Mouse (Mus musculus) heart, embryonic 16.5 days (tissue): ENCODE data around the gene Sos2. TPM values are rescaled to one million over a fixed set of nuclear protein-coding genes. Genes with fewer than 3 reads are reported as not detected.
"Not testable (repeated sequence)": the region's sequence is repeated elsewhere in the genome, so short reads cannot be mapped to it uniquely, and the experiment has no call there.

Experiments used
- ATAC-seq: fragments of 200-750 bp; cut with Nextera tagmentation; replicated peaks from 2 replicates; pipeline ENCODE4 v1.8.0; 2017; ENCODE audit warnings: moderate number of reproducible peaks; ENCODE audit not compliant: insufficient read depth, low FRiP score; ENCODE audit errors: extremely low read depth
- H3K27ac ChIP-seq: fragments of 300-500 bp; sonication (generic); 2 replicates; pipeline ENCODE4 v1.5.1; 2014; ENCODE audit warnings: mild to moderate bottlenecking, low read length, control low read depth, moderate library complexity
- H3K27me3 ChIP-seq: fragments of 300-500 bp; sonication (generic); 2 replicates; pipeline ENCODE4 v1.6.1; 2014; ENCODE audit warnings: low read length, mixed read lengths; ENCODE audit not compliant: control insufficient read depth, insufficient read depth
- H3K36me3 ChIP-seq: fragments of 300-500 bp; sonication (generic); 2 replicates; pipeline ENCODE4 v1.6.1; 2014; ENCODE audit not compliant: control insufficient read depth, insufficient read depth
- H3K4me1 ChIP-seq: fragments of 300-500 bp; sonication (generic); 2 replicates; pipeline ENCODE4 v1.6.1; 2014; ENCODE audit warnings: low read length, mixed read lengths; ENCODE audit not compliant: control insufficient read depth, insufficient read depth
- H3K4me2 ChIP-seq: fragments of 300-500 bp; sonication (generic); 2 replicates; pipeline ENCODE4 v1.6.1; 2014; ENCODE audit warnings: low read depth, mild to moderate bottlenecking, control low read depth, low read length
- H3K4me3 ChIP-seq: fragments of 300-500 bp; sonication (generic); 2 replicates; pipeline ENCODE4 v1.5.1; 2014; ENCODE audit warnings: mild to moderate bottlenecking, control low read depth, low read length
- H3K9ac ChIP-seq: fragments of 300-500 bp; sonication (generic); 2 replicates; pipeline ENCODE4 v1.6.1; 2014; ENCODE audit warnings: low read length, control low read depth
- H3K9me3 ChIP-seq: fragments of 300-500 bp; sonication (generic); replicated peaks from 2 replicates; pipeline ENCODE4 v1.6.1; 2016; ENCODE audit warnings: low read length; ENCODE audit not compliant: control insufficient read depth
- WGBS: fragments of 180-500 bp; shearing (Covaris S2); extraction: QIAGEN DNeasy Blood & Tissue Kit; methylation state at CpG from one replicate; pipeline ENCODE4 v1.1.7; 2014; 5-methylcytosine and 5-hydroxymethylcytosine counted together
- polyA plus RNA-seq: library from polyadenylated mRNA; unstranded; fragments of >200 nt; fragmentation: Nextera tagmentation; extraction: Ambion mirVana; gene quantifications from 2 replicates; pipeline ENCODE4 v1.2.1, GENCODE M21; 2015

Sos2 gene
- polyA plus RNA-seq, 1 experiment from 2014 or later: 7.6 TPM

DNA sequence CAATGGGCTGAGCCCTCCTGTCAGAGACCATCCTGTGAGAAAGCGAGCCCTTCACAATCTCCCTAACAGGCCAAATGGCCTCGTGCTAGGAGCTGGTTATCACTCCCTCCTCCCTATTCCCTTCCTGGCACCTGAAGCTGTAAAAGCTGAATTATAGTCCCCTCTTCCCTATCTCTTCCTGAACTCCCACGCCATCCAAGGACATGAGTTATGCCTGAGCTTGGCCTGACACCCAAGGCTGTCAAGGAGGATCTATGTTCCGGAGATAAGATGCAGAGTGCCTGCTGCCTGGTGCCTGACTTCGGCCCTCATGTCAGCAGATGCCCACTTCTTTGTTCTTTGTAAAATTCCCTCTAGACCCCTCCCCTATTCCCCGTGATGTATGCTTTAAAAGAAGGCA is 120.6 kb downstream of the Sos2 start:
- H3K4me2 ChIP-seq, H3K27me3 ChIP-seq, ATAC-seq, H3K36me3 ChIP-seq, H3K4me3 ChIP-seq, H3K4me1 ChIP-seq, H3K9ac ChIP-seq, H3K27ac ChIP-seq, H3K9me3 ChIP-seq: not testable (repeated sequence)
- 75% methylated on average over 6 of the region's 6 CpGs for WGBS

DNA sequence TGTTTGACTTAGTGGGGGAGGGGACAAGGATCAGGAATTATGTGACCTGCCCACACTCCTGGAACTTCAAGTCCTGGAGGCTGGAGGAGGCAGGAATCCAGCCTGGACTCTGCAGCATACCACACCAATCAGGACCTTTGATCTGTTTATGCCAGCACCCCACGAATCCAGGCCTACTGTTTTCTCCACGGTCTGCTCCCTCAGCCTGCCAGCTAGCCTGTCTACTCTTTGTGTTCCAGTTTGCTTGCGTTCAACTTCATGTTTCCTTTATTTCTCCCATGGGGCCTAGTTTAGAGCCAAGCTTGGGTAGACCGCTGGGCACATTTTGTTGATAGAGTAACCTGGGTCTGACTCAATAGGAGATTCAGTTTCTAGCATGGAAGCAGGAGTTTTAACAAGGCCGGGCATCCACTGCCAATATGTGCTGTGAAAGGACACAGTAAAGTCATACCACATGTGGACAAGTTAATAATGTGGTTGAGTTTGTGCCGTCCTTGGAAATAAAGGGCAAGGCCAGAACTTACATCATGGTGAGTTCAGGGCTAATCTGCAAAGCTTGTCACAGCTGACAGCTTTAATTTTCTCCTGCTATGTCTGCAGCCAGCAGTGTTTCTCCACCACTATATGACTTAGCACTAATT is 125.3 kb downstream of the Sos2 start:
- 0 out of 2 replicates have a peak, but pooled peaks have one; percentile 23 for ATAC-seq
- Histone ChIP-seq H3K27ac (no peak overlapping the region), H3K9me3 (peaks cover 3% of the 10 kb centered on the region; the same call in 1 of the 2 replicates)

DNA sequence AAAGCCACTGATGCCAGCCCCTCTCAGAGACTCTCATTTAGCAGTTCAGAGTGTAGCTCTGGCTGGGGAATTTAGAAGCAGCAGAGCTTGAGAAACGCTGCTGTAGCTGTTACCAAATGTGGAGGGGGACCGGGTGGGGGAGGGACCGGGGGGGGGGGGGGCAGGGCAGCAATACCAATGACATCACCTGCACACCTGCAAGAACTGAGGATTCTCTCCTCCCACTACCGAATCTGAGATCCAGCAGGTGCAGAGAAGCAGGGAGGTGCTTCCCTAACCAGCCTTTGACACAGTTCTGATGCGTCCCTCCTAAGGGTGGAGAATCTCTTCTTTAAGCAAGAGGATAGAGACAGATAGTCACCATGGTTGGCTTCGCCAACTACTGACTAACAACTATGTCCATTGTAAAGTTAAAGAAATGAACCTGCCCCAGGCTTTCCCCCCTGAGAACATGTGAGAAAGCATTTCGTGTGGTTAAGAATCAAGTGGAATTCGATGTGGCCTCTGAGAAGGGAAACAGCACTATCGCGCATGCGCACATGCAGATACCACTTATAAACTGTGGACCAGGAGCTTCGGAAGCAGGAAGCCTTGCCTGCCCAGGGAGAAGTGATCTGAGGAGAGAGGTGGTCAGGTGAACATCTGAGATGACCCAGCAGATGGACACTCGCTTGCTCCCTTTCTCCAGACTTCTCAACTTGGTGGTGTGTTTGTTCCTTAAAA is 136.0 kb downstream of the Sos2 start:
- H3K27me3 ChIP-seq: no peaks in the 10 kb centered on the region
- peaks cover 5% of the 10 kb centered on the region; the same call in 1 of the 2 replicates for H3K4me1 ChIP-seq
- 74% methylated on average over 13 of the region's 13 CpGs for WGBS
- H3K27ac ChIP-seq: no peak overlapping the region
- H3K4me3 ChIP-seq: no peak overlapping the region
- no peak overlapping the region for H3K9ac ChIP-seq
- no peak overlapping the region for H3K4me2 ChIP-seq
- no peaks in the 10 kb centered on the region for H3K36me3 ChIP-seq
- ATAC-seq: no peak; the same call in 1 of the 2 replicates
- H3K9me3 ChIP-seq: no peaks in the 10 kb centered on the region

More for the DNA sequence above, 125.3 kb downstream of the Sos2 start:
- 54% methylated on average over 6 of the region's 6 CpGs for WGBS
- Histone ChIP-seq H3K27me3 (no peaks in the 10 kb centered on the region), H3K36me3 (no peaks in the 10 kb centered on the region), H3K4me1 (no peaks in the 10 kb centered on the region), H3K4me2 (no peak overlapping the region), H3K9ac (no peak overlapping the region), H3K4me3 (no peak overlapping the region)

DNA sequence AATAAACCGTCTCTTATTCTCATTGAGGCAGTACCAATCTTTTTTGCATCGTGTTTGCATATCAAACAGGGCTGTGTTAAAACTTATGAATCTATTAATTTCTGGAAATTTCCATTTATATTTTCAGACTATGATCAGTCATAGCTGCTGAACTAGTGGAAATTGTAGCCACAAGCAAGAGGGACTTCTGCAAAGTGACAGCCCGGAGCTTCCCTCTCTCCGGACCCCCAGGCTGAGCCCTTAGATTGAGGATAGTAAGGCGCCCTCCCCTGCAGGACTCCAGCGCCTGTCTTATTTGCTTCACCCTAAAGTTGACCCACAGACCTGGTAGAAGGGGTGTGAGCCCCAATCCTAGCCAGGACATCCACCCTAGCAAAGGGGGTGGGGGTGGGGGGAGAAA is 136.7 kb downstream of the Sos2 start:
- no peak overlapping the region for H3K4me2 ChIP-seq
- peaks cover 6% of the 10 kb centered on the region; the same call in 1 of the 2 replicates for H3K4me1 ChIP-seq
- H3K36me3 ChIP-seq: no peaks in the 10 kb centered on the region
- ATAC-seq: no peak
- no peak overlapping the region for H3K4me3 ChIP-seq
- no peak overlapping the region for H3K9ac ChIP-seq
- 80% methylated on average over 6 of the region's 6 CpGs for WGBS
- no peaks in the 10 kb centered on the region for H3K9me3 ChIP-seq
- H3K27me3 ChIP-seq: no peaks in the 10 kb centered on the region
- H3K27ac ChIP-seq: no peak overlapping the region

DNA sequence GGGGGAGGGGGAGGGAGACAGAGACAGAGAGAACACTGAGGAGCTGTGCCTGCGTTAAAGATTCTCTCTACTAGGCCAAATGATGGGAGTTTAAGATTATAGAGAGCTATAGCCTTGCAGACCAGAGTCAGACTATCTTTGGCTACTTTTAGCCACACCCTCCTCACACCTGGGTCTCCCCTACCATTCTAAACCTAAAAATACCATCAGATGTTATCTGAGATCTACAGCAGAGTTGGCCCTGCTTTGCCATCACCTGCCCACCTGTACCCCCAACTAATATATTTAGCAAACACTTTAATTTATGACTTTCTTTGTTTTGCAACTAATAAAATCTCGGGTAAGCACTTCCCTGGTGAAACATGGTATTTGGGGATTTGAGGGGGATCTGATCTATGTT is 137.1 kb downstream of the Sos2 start:
- peaks cover 6% of the 10 kb centered on the region; the same call in 1 of the 2 replicates for H3K4me1 ChIP-seq
- H3K4me3 ChIP-seq: no peak overlapping the region
- H3K9ac ChIP-seq: no peak overlapping the region
- no peaks in the 10 kb centered on the region for H3K27me3 ChIP-seq
- 54% methylated on average over 2 of the region's 2 CpGs for WGBS
- no peak for ATAC-seq
- no peaks in the 10 kb centered on the region for H3K36me3 ChIP-seq
- H3K4me2 ChIP-seq: no peak overlapping the region
- H3K9me3 ChIP-seq: no peaks in the 10 kb centered on the region
- no peak overlapping the region for H3K27ac ChIP-seq

DNA sequence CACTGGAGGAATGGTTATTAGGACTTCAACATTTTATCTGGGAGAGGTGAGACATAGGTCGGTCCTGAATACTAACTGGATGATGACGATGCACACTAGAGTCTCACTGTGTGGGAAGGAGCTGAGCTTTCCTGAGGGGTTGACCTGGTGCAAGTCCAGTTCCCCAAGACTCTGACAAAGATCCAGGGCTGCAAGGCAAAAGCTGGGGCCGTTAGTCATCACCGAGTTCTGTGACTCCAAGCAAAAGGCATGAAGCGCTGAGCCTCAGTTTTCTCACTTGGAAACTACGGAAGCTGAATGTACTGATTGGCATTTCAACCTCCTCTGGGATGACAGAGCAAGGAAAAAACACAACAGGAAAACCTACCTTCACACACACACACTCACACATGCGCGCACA is 139.3 kb downstream of the Sos2 start:
- peaks cover 24% of the 10 kb centered on the region for H3K4me1 ChIP-seq
- H3K9me3 ChIP-seq: no peaks in the 10 kb centered on the region
- H3K4me2 ChIP-seq: no peak overlapping the region
- no peak for ATAC-seq
- no peak overlapping the region for H3K4me3 ChIP-seq
- H3K36me3 ChIP-seq: no peaks in the 10 kb centered on the region
- 88% methylated on average over 8 of the region's 8 CpGs for WGBS
- no peak overlapping the region for H3K9ac ChIP-seq
- H3K27ac ChIP-seq: no peak overlapping the region
- no peaks in the 10 kb centered on the region for H3K27me3 ChIP-seq

DNA sequence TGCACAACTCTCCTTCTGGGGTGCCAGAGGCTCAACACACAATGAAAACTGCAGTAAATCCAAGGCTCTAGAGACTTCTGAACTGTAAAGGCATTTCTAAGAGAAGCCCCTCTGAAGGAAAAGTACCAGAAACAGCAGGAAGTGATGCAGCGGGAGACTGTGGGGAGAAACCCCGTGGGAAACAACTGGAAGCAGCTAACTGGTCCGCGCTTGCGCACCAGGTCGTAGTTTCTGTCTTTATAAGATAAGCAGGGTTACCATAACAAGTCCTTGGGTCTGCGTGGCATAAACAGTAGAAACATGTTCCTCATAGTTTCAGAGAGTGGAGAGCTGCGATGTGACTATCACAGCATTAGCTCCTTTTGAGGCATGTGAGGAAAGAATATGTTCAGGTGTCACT is 140.0 kb downstream of the Sos2 start:
- H3K36me3 ChIP-seq: no peaks in the 10 kb centered on the region
- no peak overlapping the region for H3K9ac ChIP-seq
- H3K27me3 ChIP-seq: no peaks in the 10 kb centered on the region
- no peaks in the 10 kb centered on the region for H3K9me3 ChIP-seq
- H3K4me3 ChIP-seq: no peak overlapping the region
- WGBS: 61% methylated on average over 8 of the region's 8 CpGs
- no peak for ATAC-seq
- peaks cover 24% of the 10 kb centered on the region for H3K4me1 ChIP-seq
- no peak overlapping the region for H3K4me2 ChIP-seq
- peak overlapping the region; percentile 63; the same call in 1 of the 2 replicates for H3K27ac ChIP-seq

DNA sequence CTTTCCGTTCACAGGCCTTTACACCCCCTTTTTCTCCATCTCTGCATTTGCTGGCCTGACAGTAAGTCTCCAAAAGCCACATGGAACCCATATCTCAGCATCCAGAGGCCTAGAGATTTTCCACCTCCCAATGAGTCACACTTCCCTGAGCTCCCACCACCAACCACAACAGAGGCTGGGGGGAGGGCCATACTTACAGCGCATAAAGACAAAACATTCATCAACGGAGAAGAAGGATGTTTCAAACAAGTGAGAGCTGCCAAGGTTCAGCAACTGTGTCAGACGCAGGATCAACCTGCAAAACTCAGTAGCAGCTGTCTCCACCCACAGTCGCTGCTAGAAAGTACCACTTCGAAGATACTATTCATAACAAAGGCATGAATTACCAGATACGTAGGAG is 142.3 kb downstream of the Sos2 start:
- ATAC-seq: 0 out of 2 replicates have a peak, but pooled peaks have one; percentile 14
- 62% methylated on average over 7 of the region's 7 CpGs for WGBS
- H3K27me3 ChIP-seq: no peaks in the 10 kb centered on the region
- peak overlapping the region; percentile 92 for H3K27ac ChIP-seq
- no peak overlapping the region for H3K9ac ChIP-seq
- H3K4me3 ChIP-seq: no peak overlapping the region
- H3K4me2 ChIP-seq: no peak overlapping the region
- peaks cover 24% of the 10 kb centered on the region for H3K4me1 ChIP-seq
- no peaks in the 10 kb centered on the region for H3K36me3 ChIP-seq
- H3K9me3 ChIP-seq: no peaks in the 10 kb centered on the region

DNA sequence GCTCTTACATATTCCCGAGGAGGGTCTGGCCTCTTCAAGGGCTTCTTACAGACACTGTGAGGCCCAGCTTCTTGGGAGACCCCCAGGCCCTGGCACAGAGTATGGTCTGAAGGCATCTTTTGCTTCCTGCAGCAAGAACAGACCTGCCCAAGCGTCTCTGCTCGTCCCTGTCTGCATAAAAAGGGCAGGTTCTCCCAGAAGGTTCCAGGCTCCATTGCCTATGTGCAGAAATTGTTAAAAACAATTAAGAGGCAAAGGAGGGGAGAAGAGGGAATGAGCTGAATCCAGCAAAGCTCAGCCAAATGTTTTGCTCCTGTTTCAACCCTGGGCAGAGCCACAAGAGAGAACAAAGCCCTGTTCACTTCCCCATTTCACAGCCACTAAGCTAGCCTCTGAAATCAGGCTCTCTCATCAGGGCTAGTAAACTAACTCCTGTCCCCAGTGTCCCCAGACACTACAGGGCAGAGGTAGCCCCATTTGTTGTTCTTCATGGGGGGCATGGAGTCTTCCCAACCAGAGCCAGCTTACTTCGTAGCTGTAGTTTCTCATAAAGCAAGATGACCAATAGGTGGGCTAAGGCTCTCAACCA is 143.2 kb downstream of the Sos2 start:
- no peaks in the 10 kb centered on the region for H3K9me3 ChIP-seq

More for the DNA sequence above, 143.2 kb downstream of the Sos2 start:
- no peaks in the 10 kb centered on the region for H3K36me3 ChIP-seq
- H3K27me3 ChIP-seq: no peaks in the 10 kb centered on the region
- ATAC-seq: no peak
- peak overlapping the region; percentile 67 for H3K9ac ChIP-seq
- WGBS: 43% methylated on average over 4 of the region's 4 CpGs
- H3K27ac ChIP-seq: peak overlapping the region; percentile 92
- H3K4me1 ChIP-seq: peaks cover 24% of the 10 kb centered on the region
- peak overlapping the region; percentile 31 for H3K4me3 ChIP-seq
- peak overlapping the region; percentile 64 for H3K4me2 ChIP-seq
